Mouse (Mus musculus) CH12.LX (cell line): ENCODE results near the gene Kpna3. TPM values are rescaled to one million over a fixed set of nuclear protein-coding genes. Genes with fewer than 3 reads are reported as not detected.

ENCODE experiments used
- DNase-seq: peaks from one replicate; pipeline ENCODE4 v3.0.0-alpha.2; 2013; ENCODE audit errors: extremely low read depth
- H3K27ac ChIP-seq: 2 replicates; pipeline ENCODE4 v1.5.1; 2012; ENCODE audit warnings: low read depth, mild to moderate bottlenecking, control low read depth, moderate library complexity; ENCODE audit not compliant: insufficient read depth
- H3K27me3 ChIP-seq: replicated peaks from 2 replicates; pipeline ENCODE3; 2012; ENCODE audit warnings: inconsistent platforms
- H3K36me3 ChIP-seq, 2 experiments: replicated peaks in 1 of 2; 2 replicates each; pipeline versions ENCODE3 to v1.6.1; 2012; ENCODE audit warnings: inconsistent platforms in 1 of 2, low read length in 1 of 2, mild to moderate bottlenecking in 1 of 2, mixed read lengths in 1 of 2, moderate library complexity in 1 of 2; ENCODE audit not compliant: control insufficient read depth in 1 of 2, insufficient read depth in 1 of 2
- H3K4me1 ChIP-seq, 2 experiments: 2 replicates each; pipeline ENCODE4 v1.6.1; 2012; ENCODE audit warnings: inconsistent platforms in 1 of 2, moderate library complexity in 1 of 2; ENCODE audit not compliant: insufficient read depth in 2 of 2, control insufficient read depth in 1 of 2
- H3K4me2 ChIP-seq: 2 replicates; pipeline ENCODE4 v1.6.1; 2012; ENCODE audit warnings: low read depth, mild to moderate bottlenecking, control low read depth; ENCODE audit not compliant: poor library complexity, insufficient read depth, severe bottlenecking
- H3K4me3 ChIP-seq, 3 experiments: fragments of 150-350 bp in 1 of 3; sonication (generic) in 1 of 3; replicated peaks in 1 of 3; 2 replicates each; pipeline versions ENCODE3 to v1.5.1; 2011 to 2012; ENCODE audit warnings: low read depth in 2 of 3, low read length in 2 of 3, mild to moderate bottlenecking in 2 of 3, moderate library complexity in 2 of 3, control low read depth in 1 of 3, improper control_type of control experiment in 1 of 3, inconsistent platforms in 1 of 3, mixed read lengths in 1 of 3; ENCODE audit not compliant: poor library complexity in 1 of 3
- H3K79me2 ChIP-seq: replicated peaks from 2 replicates; pipeline ENCODE4 v1.6.1; 2012; ENCODE audit warnings: mild to moderate bottlenecking, moderate library complexity; ENCODE audit not compliant: control insufficient read depth, poor library complexity, insufficient read depth, severe bottlenecking; ENCODE audit errors: extremely low read depth
- H3K9ac ChIP-seq: 2 replicates; pipeline ENCODE4 v1.6.1; 2012; ENCODE audit warnings: low read depth, mild to moderate bottlenecking, control low read depth, moderate library complexity; ENCODE audit not compliant: insufficient read depth
- H3K9me3 ChIP-seq: replicated peaks from 2 replicates; pipeline ENCODE3; 2012; ENCODE audit warnings: low read length, inconsistent platforms, mixed read lengths
- BHLHE40 ChIP-seq: IDR thresholded peaks from 2 replicates; pipeline ENCODE4 v1.6.1; 2011; ENCODE audit warnings: mild to moderate bottlenecking, low read depth, low read length, improper control_type of control experiment
- CHD1 ChIP-seq: IDR thresholded peaks from 2 replicates; pipeline ENCODE4 v1.6.1; 2012; ENCODE audit warnings: low read depth, low read length, improper control_type of control experiment, inconsistent platforms
- CHD2 ChIP-seq: IDR thresholded peaks from 2 replicates; pipeline ENCODE4 v1.6.1; 2011; ENCODE audit warnings: low read length, improper control_type of control experiment
- EP300 ChIP-seq: IDR thresholded peaks from 2 replicates; pipeline ENCODE4 v1.6.1; 2011; ENCODE audit warnings: low read length, improper control_type of control experiment
- IRF4 ChIP-seq: IDR thresholded peaks from 2 replicates; pipeline ENCODE4 v1.6.1; 2014; ENCODE audit warnings: low read depth, mild to moderate bottlenecking, inconsistent platforms, low read length, improper control_type of control experiment
- JUN ChIP-seq: IDR thresholded peaks from 2 replicates; pipeline ENCODE4 v1.6.1; 2011; ENCODE audit warnings: low read depth, mild to moderate bottlenecking, low read length, improper control_type of control experiment, moderate library complexity; ENCODE audit not compliant: insufficient read depth
- JUND ChIP-seq: conservative IDR thresholded peaks from 2 replicates; pipeline ENCODE4 v1.6.1; 2011; ENCODE audit warnings: low read depth, low read length, improper control_type of control experiment
- KAT2A ChIP-seq: IDR thresholded peaks from 2 replicates; pipeline ENCODE4 v1.6.1; 2012; ENCODE audit warnings: low read length, improper control_type of control experiment, inconsistent platforms; ENCODE audit not compliant: insufficient replicate concordance
- MAX ChIP-seq: IDR thresholded peaks from 2 replicates; pipeline ENCODE4 v1.6.1; 2011; ENCODE audit warnings: low read length, improper control_type of control experiment
- MEF2A ChIP-seq: IDR thresholded peaks from 2 replicates; pipeline ENCODE4 v1.6.1; 2014; ENCODE audit warnings: low read depth, mild to moderate bottlenecking, inconsistent platforms, low read length, improper control_type of control experiment, borderline replicate concordance
- MYC ChIP-seq: IDR thresholded peaks from 2 replicates; pipeline ENCODE4 v1.6.1; 2011; ENCODE audit warnings: low read depth, mild to moderate bottlenecking, improper control_type of control experiment, low read length
- POLR2A ChIP-seq: IDR thresholded peaks from 2 replicates; pipeline ENCODE4 v1.6.1; 2011; ENCODE audit warnings: low read depth, mild to moderate bottlenecking, improper control_type of control experiment, low read length
- POLR2AphosphoS2 ChIP-seq: IDR thresholded peaks from 2 replicates; pipeline ENCODE4 v1.6.1; 2011; ENCODE audit warnings: low read depth, low read length, improper control_type of control experiment
- RCOR1 ChIP-seq: conservative IDR thresholded peaks from 2 replicates; pipeline ENCODE4 v1.6.1; 2012; ENCODE audit warnings: low read depth, mild to moderate bottlenecking, inconsistent platforms, low read length, improper control_type of control experiment
- TBP ChIP-seq: conservative IDR thresholded peaks from 2 replicates; pipeline ENCODE4 v1.6.1; 2011; ENCODE audit warnings: low read depth, low read length, improper control_type of control experiment
- TCF12 ChIP-seq: IDR thresholded peaks from 2 replicates; pipeline ENCODE4 v1.6.1; 2014; ENCODE audit warnings: low read depth, mild to moderate bottlenecking, inconsistent platforms, low read length, improper control_type of control experiment
- USF1 ChIP-seq: IDR thresholded peaks from 2 replicates; pipeline ENCODE4 v1.6.1; 2014; ENCODE audit warnings: low read depth, mild to moderate bottlenecking, inconsistent platforms, low read length, improper control_type of control experiment
- ZC3H11A ChIP-seq: IDR thresholded peaks from 2 replicates; pipeline ENCODE4 v1.6.1; 2012; ENCODE audit warnings: low read depth, mild to moderate bottlenecking, inconsistent platforms, low read length, improper control_type of control experiment
- dilution Hi-C: fragments of 300-500 bp; cut with MboI; formaldehyde crosslinking; loops from 2 replicates; pipeline ENCODE4 v1.14.3; 2020; ENCODE audit warnings: low sequenced_read_pairs; ENCODE audit not compliant: extremely low pct_unique_long_range_greater_than_20kb, extremely low pct_ligation_motif_present
- in situ Hi-C: fragments of 300-500 bp; cut with MboI; formaldehyde crosslinking; loops from 3 replicates; pipeline ENCODE4 v1.14.3; 2019; ENCODE audit warnings: low sequenced_read_pairs, low pct_ligation_motif_present, low pct_unique_long_range_greater_than_20kb, mixed read lengths
- polyA plus RNA-seq: library from polyadenylated mRNA; unstranded; fragments of >175 nt; gene quantifications from 2 replicates; pipeline ENCODE4 v1.2.1, GENCODE M21; 2012; ENCODE audit warnings: low read depth; ENCODE audit not compliant: insufficient read length
- total RNA-seq, 2 experiments: library from RNA; depleted of rRNA; stranded (reverse); fragments of 300-350 nt in 1 of 2; fragments of >200 nt in 1 of 2; gene quantifications; 2 replicates each; pipeline ENCODE4 v1.2.3; 2012 to 2014

The Kpna3 gene
- total and polyA plus RNA-seq, 3 experiments, result 21.3 to 85.9 (median 75.4) TPM

- DNase-seq, result no peak
- no peak overlapping the region for H3K4me2 ChIP-seq
- TF ChIP-seq ZC3H11A (no peak), TBP (no peak), CHD2 (no peak), MEF2A (no peak), KAT2A (no peak), BHLHE40 (no peak), MAX (no peak), POLR2AphosphoS2 (no peak), IRF4 (no peak), TCF12 (no peak), EP300 (no peak)
- H3K9me3 ChIP-seq, result no peaks in the 10 kb centered on the region
- H3K36me3 ChIP-seq, result peaks cover 4 to 44% of the 10 kb centered on the region in 2 experiments
- H3K27ac ChIP-seq, result no peak overlapping the region
- dilution Hi-C loops (no loop called here), in situ Hi-C loops (no loop called here)
- peaks cover 0 to 9% of the 10 kb centered on the region in 2 experiments; a peak in 1 of 4 replicates for H3K4me1 ChIP-seq
- H3K79me2 ChIP-seq, result no peaks in the 10 kb centered on the region
- no peaks in the 10 kb centered on the region for H3K27me3 ChIP-seq
- no peak overlapping the region for H3K4me3 ChIP-seq
- H3K9ac ChIP-seq, result no peak overlapping the region
Observed at GRCm38 (mm10) chr14:61394745-61395144, 44.9 kb downstream of the Kpna3 start.

- Histone ChIP-seq H3K36me3 (peaks cover 4 to 50% of the 10 kb centered on the region in 2 experiments), H3K27me3 (no peaks in the 10 kb centered on the region), H3K9me3 (no peaks in the 10 kb centered on the region), H3K27ac (no peak overlapping the region), H3K4me1 (peaks cover 0 to 9% of the 10 kb centered on the region in 2 experiments; a peak in 1 of 4 replicates)
- TF ChIP-seq EP300, result no peak
- TF ChIP-seq POLR2A, result no peak
- no peak for TF ChIP-seq JUN
- TF ChIP-seq JUND, result no peak
- TF ChIP-seq USF1, result no peak
- no peak for TF ChIP-seq MAX
- no peak for TF ChIP-seq MEF2A
- TF ChIP-seq RCOR1, result no peak
- no peak for TF ChIP-seq CHD1
- no peak for TF ChIP-seq MYC
- TF ChIP-seq, all 38 proteins: peak for 0
- no peak overlapping the region for H3K4me3 ChIP-seq
- DNase-seq, result no peak
- no peak overlapping the region for H3K9ac ChIP-seq
- dilution Hi-C loops (no loop called here), in situ Hi-C loops (no loop called here)
- no peaks in the 10 kb centered on the region for H3K79me2 ChIP-seq
- no peak overlapping the region for H3K4me2 ChIP-seq
Observed at GRCm38 (mm10) chr14:61390586-61390985, 49.1 kb downstream of the Kpna3 start.
